10 mouse cellular contexts compared by ENCODE assay signal in genomic region chr9:79648587-79648986, GRCm38 (mm10).
DNase-seq lines count a peak whose midpoint lies in the region; TF ChIP-seq lines count a peak whose summit lies in the region.
"Had no signal": no experiment of that assay in that cellular context is flagged by ENCODE, and none has a peak within 500 bp of the region (broad histone marks: within the 10 kb centered on the region; RNA-seq: fewer than 3 reads in every experiment).

No protein-coding gene starts in this region.

- no peak for TF ChIP-seq CTCF in left cerebral cortex, adult 2 months (IDR thresholded peaks at IDR 0.05)

- peak; percentile 38 to 39 for DNase-seq in cerebellum, postnatal 10 days
- DNase-seq in cerebellum, adult 9-10 months, result no peak
- peak; percentile 4 for DNase-seq in left cerebral cortex, postnatal 4 days
- DNase-seq in left cerebral cortex, postnatal 25 days (ENCODE audit: low spot score in 2 of 2), result no peak
- peak; percentile 25 for DNase-seq in brain, adult 2 months (ENCODE audit: low read depth, low spot score)
- peak; percentile 3 for DNase-seq in layer of hippocampus, adult 11-12 months (ENCODE audit: low spot score)
- DNase-seq in adrenal gland, postnatal 14 days, result no peak
- DNase-seq in left cerebral cortex, adult 2 months (ENCODE audit: extremely low spot score in 1 of 2, low spot score in 2 of 2), result no peak

- H3K27ac ChIP-seq in left cerebral cortex, adult 2 months, result no peak overlapping the region
- H3K27ac ChIP-seq: embryonic facial prominence, embryonic 13.5 days; limb, embryonic 13.5 days had no signal

- intact Hi-C loops in left cerebral cortex, postnatal 4 days (cut with DNase I), result no loop called here
- intact Hi-C loops in left cerebral cortex, postnatal 25 days (cut with DNase I), result no loop called here
- intact Hi-C loops in left cerebral cortex, adult 2 months (cut with DNase I), result no loop called here

- H3K4me3 ChIP-seq in left cerebral cortex, adult 2 months, result no peak overlapping the region
- H3K4me3 ChIP-seq: embryonic facial prominence, embryonic 13.5 days; limb, embryonic 13.5 days had no signal

Comparison
In these comparisons a context has a peak if more than half of its experiments do, and no peak if none do; other contexts are left out.
1. DNase-seq: peak in cerebellum, postnatal 10 days (2 of 2), left cerebral cortex, postnatal 4 days (single experiment), brain, adult 2 months (single experiment) and layer of hippocampus, adult 11-12 months (single experiment); none in cerebellum, adult 9-10 months (single experiment), left cerebral cortex, postnatal 25 days (0 of 2), adrenal gland, postnatal 14 days (single experiment) and left cerebral cortex, adult 2 months (0 of 2).